Mouse (Mus musculus) kidney, adult 2 months (tissue): Measurements from ENCODE around the gene Mss51.

Experiments used
- CTCF ChIP-seq: fragments of 200-500 bp; conservative IDR thresholded peaks from 2 replicates; pipeline ENCODE4 v1.5.1; 2011; ENCODE audit warnings: low read depth, mild to moderate bottlenecking, control low read depth, low read length, moderate library complexity, mixed read lengths; ENCODE audit not compliant: insufficient read depth, insufficient read length
- POLR2A ChIP-seq: fragments of 200-500 bp; IDR thresholded peaks from one replicate; pipeline ENCODE4 v1.6.1; 2011; ENCODE audit warnings: low read depth, low read length, control low read depth

- TF ChIP-seq CTCF = 0 out of 2 replicates have a peak, but pooled peaks have one; percentile 3
- peak; percentile 71 for TF ChIP-seq POLR2A
Measured at GRCm38 (mm10) chr14:20479291-20480194, 17.2 kb downstream of the Mss51 start, which contains the start of gene Anxa7.
